Mouse (Mus musculus) lung, adult 2 months (tissue): ENCODE results near the gene 6030408B16Rik. TPM values are rescaled to one million over a fixed set of nuclear protein-coding genes. Genes with fewer than 3 reads are reported as not detected.

Experiments used
- DNase-seq: peaks from one replicate; pipeline ENCODE4 v3.0.0; 2022
- H3K4me1 ChIP-seq: fragments of 200-500 bp; 2 replicates; pipeline ENCODE4 v1.6.1; 2011; ENCODE audit warnings: low read length; ENCODE audit not compliant: control insufficient read depth, insufficient read depth
- H3K4me3 ChIP-seq: fragments of 200-500 bp; replicated peaks from 2 replicates; pipeline ENCODE3; 2011; ENCODE audit warnings: low read depth, mild to moderate bottlenecking, control low read depth, low read length; ENCODE audit errors: extremely low read depth
- CTCF ChIP-seq: fragments of 200-500 bp; IDR thresholded peaks from 2 replicates; pipeline ENCODE4 v1.5.1; 2011; ENCODE audit warnings: mild to moderate bottlenecking, low read length, control low read depth; ENCODE audit not compliant: insufficient read depth
- POLR2A ChIP-seq: fragments of 200-500 bp; IDR thresholded peaks from 2 replicates; pipeline ENCODE4 v1.6.1; 2011; ENCODE audit warnings: low read depth, mild to moderate bottlenecking, control low read depth, low read length, borderline replicate concordance; ENCODE audit errors: extremely low read depth
- WGBS: fragments of 180-500 bp; shearing (Covaris S2); methylation state at CpG from one replicate; pipeline ENCODE4 v1.1.7; 2018; 5-methylcytosine and 5-hydroxymethylcytosine counted together
- polyA plus RNA-seq: library from polyadenylated mRNA; depleted of rRNA; stranded (reverse); fragments of >200 nt; gene quantifications from 2 replicates; pipeline ENCODE4 v1.2.3, GENCODE M21; 2012

Gene 6030408B16Rik
- polyA plus RNA-seq, 1 experiment = 35.1 TPM

DNA sequence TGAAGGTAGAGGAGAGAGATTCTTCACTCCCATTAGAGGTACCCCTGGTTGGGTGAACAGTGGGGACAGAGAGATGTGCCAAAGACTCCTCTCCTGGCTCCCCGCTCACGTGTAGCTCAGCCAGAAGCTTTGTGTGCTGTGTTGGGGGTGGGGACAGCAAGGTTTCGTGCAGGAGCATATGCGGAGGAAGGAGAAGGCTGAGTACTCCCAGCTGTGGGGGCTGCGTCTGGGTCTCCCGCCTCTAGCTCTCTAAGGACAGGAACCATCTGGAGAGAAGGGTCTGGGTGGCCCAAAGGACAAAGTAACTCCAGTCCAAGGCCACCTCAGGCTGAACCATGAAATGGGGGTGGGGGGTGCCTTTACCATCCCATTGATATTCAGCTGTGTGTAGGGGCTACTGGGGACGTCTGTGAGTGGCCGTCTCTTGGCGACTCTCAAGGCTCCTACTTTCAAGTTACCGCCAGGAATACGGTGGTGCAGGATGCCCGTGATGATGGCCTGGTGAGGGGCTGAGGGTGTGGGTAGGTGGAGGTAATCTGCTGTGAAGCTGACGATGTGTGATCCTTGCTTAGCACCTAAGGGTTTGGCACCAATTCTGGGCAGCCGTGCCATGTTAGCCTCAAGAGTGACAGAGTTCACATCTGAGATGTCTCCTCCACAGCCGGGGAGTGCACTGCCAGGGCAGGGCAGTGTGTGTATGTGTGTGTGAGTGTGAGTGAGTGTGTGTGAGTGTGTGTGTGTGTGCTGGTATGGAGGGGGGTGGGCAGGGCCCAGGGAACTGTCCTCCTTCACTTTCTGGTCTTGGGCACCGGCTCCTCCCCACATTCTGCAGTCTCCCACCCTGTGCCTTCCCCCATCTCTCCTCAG lies 1.2 kb downstream of the 6030408B16Rik start:
- TF ChIP-seq CTCF (no peak), POLR2A (peak; percentile 33; the same call in 1 of the 2 replicates)
- WGBS = 52% methylated on average over 16 of the region's 16 CpGs
- Histone ChIP-seq H3K4me3 (peak overlapping the region; percentile 57), H3K4me1 (peaks cover under 1% of the 10 kb centered on the region; the same call in 1 of the 2 replicates)
- no peak for DNase-seq

DNA sequence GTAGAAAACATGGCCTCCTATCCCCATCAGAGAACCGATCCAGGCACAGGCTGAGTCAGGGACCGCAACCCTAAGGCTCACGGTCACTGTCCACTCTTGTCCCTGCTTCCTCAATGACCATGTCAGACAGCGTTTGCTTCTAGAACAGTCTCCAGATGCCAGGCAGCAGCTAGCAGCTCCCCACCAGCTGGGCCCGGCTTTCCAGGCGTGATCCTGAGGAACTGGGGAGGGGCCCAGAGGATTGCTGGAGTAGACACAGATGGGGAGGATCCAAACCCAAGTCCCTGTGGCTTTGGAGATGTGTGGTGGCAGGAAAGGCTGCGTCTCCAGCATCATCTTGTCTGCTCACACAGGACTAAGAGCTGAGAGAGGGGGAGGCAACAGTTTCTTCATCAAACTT lies 2.1 kb downstream of the 6030408B16Rik start:
- 54% methylated on average over 7 of the region's 7 CpGs for WGBS
- Histone ChIP-seq H3K4me1 (peaks cover 8% of the 10 kb centered on the region), H3K4me3 (peak overlapping the region; percentile 4)
- TF ChIP-seq CTCF = no peak
- TF ChIP-seq POLR2A = peak; percentile 50
- DNase-seq = no peak

DNA sequence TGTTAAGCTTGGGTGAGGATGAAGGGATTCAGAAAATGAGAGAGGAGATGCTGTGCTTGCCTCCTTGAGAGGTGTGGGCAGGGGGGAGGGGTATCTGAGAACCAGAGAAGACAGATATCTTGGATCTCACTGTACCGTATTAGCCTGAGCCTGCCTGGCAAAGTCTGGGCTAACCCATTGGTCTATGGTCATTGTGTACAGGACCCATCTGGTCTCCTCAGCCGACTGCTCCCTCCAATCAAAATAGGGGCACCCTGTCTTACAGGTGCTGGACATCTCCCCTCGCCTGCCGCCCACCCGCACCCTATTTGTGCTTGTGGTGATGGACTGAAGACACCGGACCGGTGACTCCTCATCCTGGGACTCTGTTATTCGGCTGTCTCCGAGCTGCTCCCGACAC lies 2.6 kb downstream of the 6030408B16Rik start:
- TF ChIP-seq POLR2A (no peak), CTCF (no peak)
- WGBS = 89% methylated on average over 10 of the region's 10 CpGs
- H3K4me3 ChIP-seq = no peak overlapping the region

DNA sequence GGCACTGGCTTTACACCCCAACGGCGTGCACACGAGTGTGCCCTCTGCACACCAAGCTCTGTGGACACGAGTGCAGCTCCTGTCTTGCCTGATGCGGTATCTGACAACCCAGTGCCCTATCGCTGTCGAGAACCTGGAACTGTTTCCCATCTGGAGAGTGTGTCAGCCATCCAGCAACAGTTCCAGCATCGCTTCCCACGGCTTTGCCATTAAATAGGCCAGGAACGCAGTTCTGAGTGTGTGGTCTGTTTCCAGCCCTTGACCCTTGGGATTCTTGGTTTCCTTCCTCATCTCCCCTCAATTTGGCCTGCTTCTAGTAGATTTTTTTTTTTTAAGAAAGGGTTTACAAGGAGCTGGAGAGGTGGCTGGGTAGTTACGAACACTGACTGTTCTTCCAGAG lies 3.1 kb downstream of the 6030408B16Rik start:
- WGBS = 79% methylated on average over 11 of the region's 11 CpGs
- peaks cover 8% of the 10 kb centered on the region for H3K4me1 ChIP-seq
- no peak for TF ChIP-seq POLR2A
- no peak for TF ChIP-seq CTCF
- no peak for DNase-seq
- H3K4me3 ChIP-seq = no peak overlapping the region

More for the DNA sequence above, 2.6 kb downstream of the 6030408B16Rik start:
- no peak for DNase-seq
- H3K4me1 ChIP-seq = peaks cover 8% of the 10 kb centered on the region

DNA sequence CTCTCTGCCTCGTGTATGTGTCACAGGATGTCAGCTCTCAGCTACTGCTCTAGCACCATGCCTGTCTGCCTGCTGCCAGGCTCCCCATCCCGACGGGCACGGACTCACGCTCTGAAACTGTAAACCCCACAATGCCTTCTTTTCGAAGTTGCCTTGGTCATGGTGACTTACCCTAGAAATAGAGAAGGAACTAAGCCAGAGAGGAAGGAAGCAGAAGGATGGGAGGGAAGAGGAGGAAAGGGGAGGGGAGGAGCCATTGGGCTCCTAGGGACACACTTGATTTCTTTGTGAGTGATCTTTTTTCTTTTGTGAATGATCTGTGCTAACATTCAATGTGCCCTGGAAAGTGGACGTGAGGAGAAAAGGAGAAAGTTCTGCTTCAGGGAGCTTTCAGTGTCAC lies 5.0 kb downstream of the 6030408B16Rik start:
- no peak for DNase-seq

DNA sequence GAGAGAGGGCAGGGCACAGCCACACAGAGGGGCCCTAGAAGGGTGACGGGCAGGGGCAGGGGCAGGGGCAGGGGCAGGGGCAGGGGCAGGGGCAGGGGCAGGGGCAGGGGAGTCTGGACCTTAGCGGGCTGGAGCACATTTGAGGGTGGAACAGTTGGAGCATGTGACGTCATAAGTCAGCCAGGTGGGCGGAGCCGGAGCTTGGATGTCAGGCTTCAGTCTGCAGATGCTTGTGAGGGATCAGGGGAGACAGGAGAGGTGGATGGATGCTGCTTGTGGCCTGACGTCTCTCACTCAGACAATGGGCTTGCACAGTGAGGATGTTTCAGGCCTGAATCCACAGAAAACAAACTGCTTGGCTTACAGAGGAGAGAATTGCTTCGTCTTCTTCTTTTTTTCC lies 5.5 kb downstream of the 6030408B16Rik start:
- 28% methylated on average over 7 of the region's 7 CpGs for WGBS
- no peak for TF ChIP-seq POLR2A
- TF ChIP-seq CTCF = no peak
- DNase-seq = no peak
- Histone ChIP-seq H3K4me1 (peaks cover 8% of the 10 kb centered on the region), H3K4me3 (no peak overlapping the region)

More for the DNA sequence above, 5.0 kb downstream of the 6030408B16Rik start:
- peaks cover 8% of the 10 kb centered on the region for H3K4me1 ChIP-seq
- 35% methylated on average over 7 of the region's 7 CpGs for WGBS
- H3K4me3 ChIP-seq = no peak overlapping the region
- no peak for TF ChIP-seq CTCF
- no peak for TF ChIP-seq POLR2A

DNA sequence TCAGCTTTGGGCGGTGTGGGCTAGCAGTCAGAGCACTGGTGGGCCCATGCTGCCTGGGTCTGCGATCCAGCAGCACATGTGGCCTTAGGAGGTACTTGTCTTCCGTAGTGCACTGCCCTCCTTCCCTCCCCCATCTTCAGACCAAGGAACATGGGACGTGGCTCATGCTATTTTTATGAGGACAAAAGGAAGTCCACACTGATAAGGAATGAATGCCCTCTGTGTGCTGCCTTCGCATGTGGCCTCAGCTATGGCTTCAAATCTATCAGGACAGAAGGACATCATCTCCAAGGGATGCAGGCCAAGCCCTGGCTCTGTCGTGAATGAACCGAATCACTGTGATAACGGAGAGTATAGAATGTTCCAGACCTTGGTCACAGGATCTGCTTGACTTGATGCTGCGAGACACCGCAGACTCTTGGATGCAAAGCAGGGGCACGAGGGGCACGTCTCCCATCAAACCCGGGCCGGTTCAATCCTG lies 6.5 kb downstream of the 6030408B16Rik start:
- Histone ChIP-seq H3K4me3 (no peak overlapping the region), H3K4me1 (peaks cover 8% of the 10 kb centered on the region)
- 60% methylated on average over 14 of the region's 14 CpGs for WGBS
- TF ChIP-seq CTCF (no peak), POLR2A (no peak)
- no peak for DNase-seq

DNA sequence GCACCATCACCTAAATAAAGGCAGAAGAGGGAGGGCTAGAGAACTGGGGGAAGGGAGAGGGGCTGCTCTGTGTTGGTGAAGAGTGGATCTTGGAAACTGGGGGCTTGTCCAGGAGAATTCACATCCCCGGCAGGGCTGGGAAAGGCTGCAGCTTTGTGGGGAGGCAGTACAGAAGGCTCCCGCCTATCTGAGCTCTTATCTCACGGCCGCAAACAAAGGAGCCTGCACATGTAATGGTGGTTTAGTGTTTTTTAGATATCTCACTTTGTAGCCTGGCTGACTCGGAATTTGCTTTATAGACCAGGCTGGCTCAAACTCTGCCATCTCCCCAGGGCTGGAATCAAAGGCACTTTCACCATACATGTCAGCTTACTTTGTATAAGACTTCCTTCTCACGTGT lies 7.1 kb downstream of the 6030408B16Rik start:
- Histone ChIP-seq H3K4me1 (peaks cover 8% of the 10 kb centered on the region), H3K4me3 (no peak overlapping the region)
- TF ChIP-seq CTCF = no peak
- no peak for TF ChIP-seq POLR2A
- WGBS = 48% methylated on average over 6 of the region's 6 CpGs
- no peak for DNase-seq

DNA sequence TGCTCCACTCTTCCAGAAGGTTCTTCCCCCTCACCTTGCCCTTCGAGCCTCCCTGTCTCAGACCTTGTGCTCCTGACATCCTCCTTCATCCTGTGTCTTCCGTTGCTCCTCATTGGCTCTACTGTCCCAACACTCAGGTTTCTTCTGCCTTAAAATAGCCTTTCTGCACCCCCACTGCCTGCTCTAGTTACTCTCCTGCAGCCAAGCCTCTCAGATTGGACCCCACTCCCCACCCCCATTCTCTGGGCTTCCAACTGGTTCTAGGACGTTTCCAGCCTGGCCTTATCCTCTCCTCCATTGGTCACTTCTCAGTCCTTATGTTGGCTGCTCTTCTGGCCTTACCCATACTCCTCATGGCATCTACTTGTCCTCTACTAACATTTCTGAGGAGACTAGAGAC lies 9.2 kb downstream of the 6030408B16Rik start:
- Histone ChIP-seq H3K4me1 (peaks cover 8% of the 10 kb centered on the region), H3K4me3 (no peak overlapping the region)
- DNase-seq = no peak
- 89% methylated on average over 3 of the region's 3 CpGs for WGBS
- no peak for TF ChIP-seq CTCF
- TF ChIP-seq POLR2A = no peak

DNA sequence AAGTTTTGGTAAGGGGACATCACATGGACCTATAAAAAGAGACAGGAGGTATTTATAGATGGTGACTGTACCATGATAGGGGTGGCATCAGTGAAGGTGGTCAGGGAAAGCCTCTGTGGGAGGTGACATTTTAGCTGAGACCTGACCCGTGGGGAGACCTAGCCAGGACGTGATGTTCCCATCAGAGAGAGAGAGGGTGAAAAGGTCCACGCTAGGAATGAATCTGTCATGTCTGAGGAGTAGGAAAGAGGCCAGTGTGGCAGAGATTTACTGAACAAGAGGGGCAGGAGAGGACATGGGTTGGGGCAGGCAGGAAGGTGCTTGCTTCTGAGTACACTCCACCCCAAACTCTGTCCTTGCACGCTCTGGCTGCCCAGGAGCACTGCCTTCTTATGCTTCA lies 10.8 kb downstream of the 6030408B16Rik start:
- Histone ChIP-seq H3K4me1 (peaks cover 8% of the 10 kb centered on the region), H3K4me3 (no peak overlapping the region)
- 78% methylated on average over 4 of the region's 4 CpGs for WGBS
- no peak for TF ChIP-seq POLR2A
- no peak for TF ChIP-seq CTCF
- no peak for DNase-seq
